Mouse (Mus musculus): ENCODE measurements at regions not wholly inside any gene's neighbourhood (a gene's known extent, or its start where the extent isn't known, plus 50 kb on each side); places are given as distances from the start of the nearest gene placed in this dataset.

- no peak overlapping the region for H3K27ac ChIP-seq
- DNase-seq: no peak
- intact Hi-C loops (cut with DNase I): no loop called here
- TF ChIP-seq CTCF (IDR thresholded peaks at IDR 0.05): no peak
- H3K4me3 ChIP-seq: no peak overlapping the region
These were observed 209.9 kb downstream of the 3100002H09Rik start for GRCm38 (mm10) chr4:124400741-124401140.

GRCm38 (mm10) chr4:124400136-124400675 lies 210.4 kb downstream of the 3100002H09Rik start:
- Histone ChIP-seq H3K27ac (no peak overlapping the region), H3K4me3 (no peak overlapping the region)
- DNase-seq: no peak
- intact Hi-C loops (cut with DNase I): no loop called here
- TF ChIP-seq CTCF (IDR thresholded peaks at IDR 0.05): no peak

- Histone ChIP-seq H3K27ac (no peak overlapping the region), H3K4me3 (no peak overlapping the region)
- TF ChIP-seq CTCF (IDR thresholded peaks at IDR 0.05): no peak
- no peak for DNase-seq
- intact Hi-C loops (cut with DNase I): no loop called here
These were observed 212.2 kb downstream of the 3100002H09Rik start for GRCm38 (mm10) chr4:124398354-124398753.

- Histone ChIP-seq H3K27ac (no peak overlapping the region), H3K4me3 (no peak overlapping the region)
- DNase-seq: no peak
- TF ChIP-seq CTCF (IDR thresholded peaks at IDR 0.05): no peak
- intact Hi-C loops (cut with DNase I): no loop called here
These were observed 213.9 kb downstream of the 3100002H09Rik start for GRCm38 (mm10) chr4:124396566-124397283.

- no peak for DNase-seq
- Histone ChIP-seq H3K4me3 (no peak overlapping the region), H3K27ac (no peak overlapping the region)
- intact Hi-C loops (cut with DNase I): no loop called here
- TF ChIP-seq CTCF (IDR thresholded peaks at IDR 0.05): no peak
These were observed 214.6 kb downstream of the 3100002H09Rik start for GRCm38 (mm10) chr4:124395966-124396395.

- intact Hi-C loops (cut with DNase I): no loop called here
- TF ChIP-seq CTCF (IDR thresholded peaks at IDR 0.05): no peak
- DNase-seq: no peak
- H3K27ac ChIP-seq: no peak overlapping the region
- H3K4me3 ChIP-seq: no peak overlapping the region
These were observed 215.3 kb downstream of the 3100002H09Rik start for GRCm38 (mm10) chr4:124395069-124395965.

GRCm38 (mm10) chr4:124393595-124393994 lies 217.0 kb downstream of the 3100002H09Rik start:
- no peak overlapping the region for H3K4me3 ChIP-seq
- no peak overlapping the region for H3K27ac ChIP-seq
- TF ChIP-seq CTCF (IDR thresholded peaks at IDR 0.05): no peak
- DNase-seq: no peak
- intact Hi-C loops (cut with DNase I): no loop called here

- no peak overlapping the region for H3K27ac ChIP-seq
- no peak for TF ChIP-seq CTCF (IDR thresholded peaks at IDR 0.05)
- H3K4me3 ChIP-seq: no peak overlapping the region
- DNase-seq: no peak
- intact Hi-C loops (cut with DNase I): no loop called here
These were observed 221.5 kb downstream of the 3100002H09Rik start for GRCm38 (mm10) chr4:124389067-124389466.

GRCm38 (mm10) chr4:124385106-124386055 lies 225.2 kb downstream of the 3100002H09Rik start:
- H3K4me3 ChIP-seq: no peak overlapping the region
- TF ChIP-seq CTCF (IDR thresholded peaks at IDR 0.05): no peak
- intact Hi-C loops (cut with DNase I): no loop called here
- H3K27ac ChIP-seq: no peak overlapping the region
- DNase-seq: no peak

GRCm38 (mm10) chr4:124376504-124376903 lies 234.1 kb downstream of the 3100002H09Rik start:
- no peak for DNase-seq
- TF ChIP-seq CTCF (IDR thresholded peaks at IDR 0.05): no peak
- intact Hi-C loops (cut with DNase I): no loop called here
- H3K4me3 ChIP-seq: no peak overlapping the region
- H3K27ac ChIP-seq: no peak overlapping the region

- no peak for DNase-seq
- intact Hi-C loops (cut with DNase I): no loop called here
- no peak overlapping the region for H3K27ac ChIP-seq
- no peak overlapping the region for H3K4me3 ChIP-seq
- TF ChIP-seq CTCF (IDR thresholded peaks at IDR 0.05): no peak
These were observed 235.0 kb downstream of the 3100002H09Rik start for GRCm38 (mm10) chr4:124375581-124375980.

- no peak for TF ChIP-seq CTCF (IDR thresholded peaks at IDR 0.05)
- intact Hi-C loops (cut with DNase I): no loop called here
- H3K4me3 ChIP-seq: no peak overlapping the region
- no peak for DNase-seq
- H3K27ac ChIP-seq: no peak overlapping the region
These were observed 241.8 kb downstream of the 3100002H09Rik start for GRCm38 (mm10) chr4:124368831-124369230.
